Mouse (Mus musculus) brain, embryonic 14.5 days (tissue): ENCODE data around the gene Arhgap44.

ENCODE experiments used
- CTCF ChIP-seq: fragments of 200-500 bp; IDR thresholded peaks from 2 replicates; pipeline ENCODE4 v1.5.1; 2012; ENCODE audit warnings: inconsistent platforms, mild to moderate bottlenecking, moderate library complexity, borderline replicate concordance; ENCODE audit not compliant: insufficient read depth, insufficient read length; ENCODE audit errors: extremely low read depth
- POLR2A ChIP-seq: fragments of 200-500 bp; IDR thresholded peaks from 2 replicates; pipeline ENCODE4 v1.6.1; 2012; ENCODE audit warnings: mild to moderate bottlenecking, inconsistent platforms, borderline replicate concordance; ENCODE audit not compliant: poor library complexity, insufficient read depth, insufficient read length, severe bottlenecking; ENCODE audit errors: extremely low read depth

DNA sequence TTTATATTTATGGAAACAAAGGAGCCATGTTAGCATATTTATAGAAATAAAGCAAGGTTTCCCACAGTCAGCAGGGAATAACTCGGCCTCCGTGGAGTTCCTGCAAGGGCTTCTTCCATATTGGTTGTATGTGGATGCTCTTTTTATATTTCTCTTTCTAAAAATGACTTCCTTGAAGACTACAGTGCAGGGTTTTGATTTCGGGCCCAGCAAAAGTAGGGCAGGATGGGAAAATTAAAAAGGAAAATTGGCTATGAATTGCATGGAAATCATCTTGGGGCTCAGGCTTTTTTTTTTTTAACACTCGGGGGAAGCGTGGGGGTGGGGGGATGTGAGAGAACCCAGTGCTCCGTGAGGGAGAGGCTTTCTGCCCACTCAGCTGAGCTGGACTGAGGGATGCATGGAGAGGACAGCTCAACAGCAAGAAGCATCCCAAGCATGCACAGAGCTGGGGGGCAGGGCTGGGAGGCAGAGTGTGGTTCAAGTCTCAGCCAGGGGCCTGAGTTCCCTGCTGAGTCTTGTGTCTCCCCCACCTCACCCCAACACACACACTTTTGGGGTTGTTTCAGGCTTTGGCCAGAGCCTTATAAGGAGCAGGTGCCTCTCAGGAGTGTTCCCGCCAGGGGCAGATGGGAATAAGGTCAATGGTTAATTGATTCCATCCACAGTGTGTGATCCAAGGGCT lies 104.4 kb downstream of the Arhgap44 start:
- no peak for TF ChIP-seq CTCF
- no peak for TF ChIP-seq POLR2A
